Mouse (Mus musculus) cerebellum, postnatal 4 days (tissue): ENCODE measurements at regions not wholly inside any gene's neighbourhood (a gene's known extent, or its start where the extent isn't known, plus 50 kb on each side); places are given as distances from the start of the nearest gene placed in this dataset.
A peak's percentile ranks its signal among the peaks of the same experiment; 100 is the strongest.

Experiments
- DNase-seq, 2 experiments: peaks; one replicate each; pipeline ENCODE4 v3.0.0; 2022; ENCODE audit warnings: low spot score in 2 of 2, mixed read lengths in 1 of 2

GRCm38 (mm10) chr3:156414431-156415427 lies 146.9 kb upstream of the Negr1 start:
- no peak for DNase-seq

GRCm38 (mm10) chr3:156418124-156418523 lies 143.5 kb upstream of the Negr1 start:
- no peak for DNase-seq

- DNase-seq, result no peak
These were observed 138.5 kb upstream of the Negr1 start for GRCm38 (mm10) chr3:156423100-156423499.

- DNase-seq, result peak in 1 of 2 experiments; percentile 8
These were observed 106.6 kb upstream of the Negr1 start for GRCm38 (mm10) chr3:156455042-156455441.

- DNase-seq, result no peak
These were observed 98.3 kb upstream of the Negr1 start for GRCm38 (mm10) chr3:156463299-156463698.

- DNase-seq, result no peak
These were observed 96.0 kb upstream of the Negr1 start for GRCm38 (mm10) chr3:156465601-156466000.

GRCm38 (mm10) chr3:156472665-156473064 lies 88.9 kb upstream of the Negr1 start:
- DNase-seq, result no peak
